Mouse (Mus musculus) thymus, adult 2 months (tissue): ENCODE measurements around the gene Ntmt1.

Experiments
- CTCF ChIP-seq: fragments of 200-500 bp; IDR thresholded peaks from 2 replicates; pipeline ENCODE4 v1.5.1; 2012; ENCODE audit warnings: mild to moderate bottlenecking, control low read depth, low read length, moderate library complexity, borderline replicate concordance; ENCODE audit not compliant: control insufficient read depth, poor library complexity, insufficient read depth; ENCODE audit errors: extremely low read depth
- POLR2A ChIP-seq: fragments of 200-500 bp; IDR thresholded peaks from 2 replicates; pipeline ENCODE4 v1.6.1; 2012; ENCODE audit warnings: mild to moderate bottlenecking, low read length, control low read depth, moderate library complexity; ENCODE audit not compliant: control insufficient read depth, poor library complexity, insufficient read depth; ENCODE audit errors: extremely low read depth

DNA sequence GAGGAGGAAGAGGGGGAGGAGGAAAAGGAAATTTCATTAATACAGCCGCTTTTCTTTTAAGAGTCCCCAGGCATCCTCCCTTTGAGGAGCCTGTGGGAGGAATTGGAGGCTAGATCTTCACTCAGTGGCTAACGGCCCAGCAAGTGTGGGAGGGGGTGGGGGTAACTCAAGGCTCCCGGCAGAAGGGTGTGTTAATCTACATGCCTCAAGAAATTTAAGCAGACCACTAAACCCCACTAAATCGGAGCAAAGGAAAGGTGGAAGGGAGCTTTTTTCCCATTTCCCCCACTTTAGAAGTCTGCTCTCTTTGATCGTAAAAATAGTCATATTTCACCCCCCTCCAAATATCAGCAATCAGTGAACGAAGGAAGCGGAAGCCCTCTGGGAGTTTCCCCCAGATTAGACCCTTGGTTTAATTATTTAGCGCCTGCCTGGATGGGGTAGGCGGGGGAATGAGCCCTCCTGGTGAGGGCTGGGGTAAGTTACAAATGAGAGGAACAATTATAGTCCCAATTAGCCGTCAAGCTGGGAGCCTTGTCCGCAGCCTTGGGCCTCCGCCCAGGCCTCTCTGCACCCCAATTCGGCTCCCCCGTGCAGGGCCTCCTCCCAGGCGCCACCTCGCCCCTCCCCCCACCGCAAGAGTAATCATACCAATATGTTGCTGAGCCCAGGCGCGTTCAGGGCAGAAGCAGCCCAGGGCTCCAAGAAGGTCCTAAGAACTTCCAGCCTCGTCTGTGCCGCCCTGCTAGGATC, 28.8 kb downstream of the Ntmt1 start:
- TF ChIP-seq CTCF (no peak), POLR2A (no peak)
